Mouse (Mus musculus) G1E (cell line): ENCODE measurements at regions not wholly inside any gene's neighbourhood (a gene's known extent, or its start where the extent isn't known, plus 50 kb on each side); places are given as distances from the start of the nearest gene placed in this dataset.
"Not testable (repeated sequence)": the region's sequence is repeated elsewhere in the genome, so short reads cannot be mapped to it uniquely, and the experiment has no call there.

ENCODE experiments used
- ATAC-seq: 2 replicates; pipeline ENCODE4 v1.8.0; 2016; ENCODE audit warnings: mild to moderate bottlenecking; ENCODE audit not compliant: insufficient number of reproducible peaks, poor library complexity, low FRiP score, severe bottlenecking; ENCODE audit errors: extremely low read depth
- DNase-seq: peaks from one replicate; pipeline ENCODE4 v3.0.0; 2012; ENCODE audit warnings: low spot score
- H3K27me3 ChIP-seq: 2 replicates; pipeline ENCODE4 v1.6.1; 2012; ENCODE audit warnings: mild to moderate bottlenecking, low read length, inconsistent platforms; ENCODE audit not compliant: insufficient read depth
- H3K36me3 ChIP-seq: replicated peaks from 2 replicates; pipeline ENCODE3; 2012; ENCODE audit warnings: mild to moderate bottlenecking, inconsistent platforms
- H3K4me1 ChIP-seq: 2 replicates; pipeline ENCODE4 v1.6.1; 2012; ENCODE audit warnings: low read depth, low read length, inconsistent platforms, mixed read lengths; ENCODE audit not compliant: insufficient read depth
- H3K4me3 ChIP-seq: 2 replicates; pipeline ENCODE4 v1.5.1; 2012; ENCODE audit warnings: low read depth, mild to moderate bottlenecking, inconsistent platforms, low read length, moderate library complexity, mixed read lengths
- H3K9me3 ChIP-seq: replicated peaks from 2 replicates; pipeline ENCODE4 v1.6.1; 2012; ENCODE audit warnings: inconsistent platforms
- CTCF ChIP-seq: IDR thresholded peaks from 2 replicates; pipeline ENCODE4 v1.5.1; 2012; ENCODE audit warnings: low read depth, low read length, inconsistent platforms, mixed read lengths
- GATA1 ChIP-seq: IDR thresholded peaks from 2 replicates; pipeline ENCODE4 v1.6.1; 2012; ENCODE audit warnings: borderline replicate concordance, low read length, inconsistent platforms, mixed read lengths
- GATA2 ChIP-seq: IDR thresholded peaks from 2 replicates; pipeline ENCODE4 v1.6.1; 2012; ENCODE audit warnings: low read depth, low read length, inconsistent platforms, borderline replicate concordance
- POLR2AphosphoS5 ChIP-seq: IDR thresholded peaks from 2 replicates; pipeline ENCODE4 v1.6.1; 2012; ENCODE audit warnings: low read depth, low read length, inconsistent platforms; ENCODE audit not compliant: insufficient replicate concordance
- TAL1 ChIP-seq: conservative IDR thresholded peaks from 2 replicates; pipeline ENCODE4 v1.6.1; 2012; ENCODE audit warnings: low read depth, low read length, inconsistent platforms, mixed read lengths

DNA sequence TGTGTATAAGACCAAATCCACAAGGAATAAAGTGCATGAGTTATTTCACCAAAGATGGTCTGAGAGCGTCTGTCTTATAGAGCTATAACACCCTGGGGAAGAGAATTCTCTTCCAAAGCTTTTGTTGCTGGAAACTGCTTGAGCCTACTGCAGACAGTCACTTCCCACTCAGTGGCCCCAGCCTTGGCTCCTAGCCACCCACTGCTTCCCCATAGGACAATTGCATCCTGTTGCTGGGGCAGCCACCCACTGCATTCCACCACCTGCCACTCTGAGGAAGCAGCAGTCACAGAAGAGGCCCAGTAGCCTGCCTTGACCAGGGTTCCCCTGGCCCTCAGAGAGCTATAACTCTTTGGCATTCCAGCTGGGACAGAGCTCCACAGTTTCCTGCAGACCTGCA, 409.3 kb downstream of the Tox3 start:
- no peak overlapping the region for H3K4me3 ChIP-seq
- H3K9me3 ChIP-seq, result peaks cover 8% of the 10 kb centered on the region
- no peak for DNase-seq
- TF ChIP-seq GATA1 (no peak), CTCF (no peak), GATA2 (no peak), TAL1 (no peak), POLR2AphosphoS5 (no peak)
- H3K27me3 ChIP-seq, result no peaks in the 10 kb centered on the region
- no peaks in the 10 kb centered on the region for H3K4me1 ChIP-seq
- ATAC-seq, result no peak
- no peaks in the 10 kb centered on the region for H3K36me3 ChIP-seq

GRCm38 (mm10) chr8:89934521-89934920, 413.6 kb downstream of the Tox3 start:
- H3K4me3 ChIP-seq, result no peak overlapping the region
- TF ChIP-seq CTCF, result no peak
- TF ChIP-seq GATA1, result no peak
- no peak for TF ChIP-seq TAL1
- TF ChIP-seq POLR2AphosphoS5, result no peak
- no peaks in the 10 kb centered on the region for H3K4me1 ChIP-seq
- DNase-seq (no peak), ATAC-seq (no peak)
- H3K36me3 ChIP-seq, result no peaks in the 10 kb centered on the region
- H3K27me3 ChIP-seq, result no peaks in the 10 kb centered on the region
- H3K9me3 ChIP-seq, result peaks cover 21% of the 10 kb centered on the region

DNA sequence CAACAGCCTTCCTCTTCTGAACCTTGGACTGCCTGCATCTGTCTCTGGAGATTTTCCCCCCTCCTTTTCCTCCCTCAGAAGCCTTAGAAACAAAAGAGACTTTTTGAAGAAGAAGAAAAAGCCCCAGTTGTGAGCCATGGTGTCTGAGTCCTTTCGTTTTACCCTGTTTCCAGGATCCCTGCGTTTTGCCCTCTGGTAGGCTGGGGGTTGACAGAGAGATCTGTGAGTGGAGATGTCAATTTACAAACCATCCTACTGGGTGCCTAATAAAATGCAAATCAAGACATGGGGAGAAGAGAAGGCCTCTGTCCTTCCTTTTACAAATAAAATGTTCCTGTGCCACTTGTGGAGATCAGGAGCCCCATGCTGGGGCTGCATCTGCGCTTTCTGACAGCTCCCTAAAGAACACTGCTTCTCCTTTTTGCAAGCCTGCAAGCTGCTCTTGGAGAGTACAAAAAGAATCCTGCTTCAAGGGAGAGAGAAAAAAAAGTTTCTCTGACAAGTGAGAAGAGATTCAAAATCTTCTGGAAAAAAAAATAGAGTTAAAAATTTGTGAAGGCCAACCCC, 421.4 kb downstream of the Tox3 start:
- TF ChIP-seq CTCF (no peak), POLR2AphosphoS5 (no peak), GATA1 (no peak), TAL1 (no peak), GATA2 (no peak)
- Histone ChIP-seq H3K4me3 (no peak overlapping the region), H3K9me3 (peaks cover 4% of the 10 kb centered on the region; the same call in 1 of the 2 replicates), H3K27me3 (no peaks in the 10 kb centered on the region), H3K36me3 (no peaks in the 10 kb centered on the region), H3K4me1 (no peaks in the 10 kb centered on the region)
- no peak for DNase-seq
- ATAC-seq, result no peak

DNA sequence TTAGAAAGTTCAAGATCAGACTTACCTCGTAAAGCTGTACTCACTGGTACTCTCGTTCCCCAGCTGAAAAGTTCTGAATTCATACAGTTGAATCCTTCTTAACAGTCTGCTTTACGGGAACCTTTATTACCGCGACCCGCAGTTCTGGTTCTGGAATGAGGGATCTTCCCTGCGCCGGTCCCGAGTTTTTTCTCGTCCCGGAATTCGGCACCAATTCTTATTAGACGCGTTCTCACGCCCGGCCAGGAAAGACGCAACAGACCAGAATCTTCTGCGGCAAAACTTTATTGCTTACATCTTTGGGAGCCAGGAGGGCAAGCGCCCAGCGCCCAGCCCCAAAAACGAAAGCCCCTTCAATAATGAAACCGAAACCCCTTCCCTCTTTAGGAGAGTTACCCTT, 423.4 kb downstream of the Tox3 start:
- H3K9me3 ChIP-seq, H3K4me1 ChIP-seq, DNase-seq, H3K4me3 ChIP-seq, H3K36me3 ChIP-seq, ATAC-seq, H3K27me3 ChIP-seq: not testable (repeated sequence)

DNA sequence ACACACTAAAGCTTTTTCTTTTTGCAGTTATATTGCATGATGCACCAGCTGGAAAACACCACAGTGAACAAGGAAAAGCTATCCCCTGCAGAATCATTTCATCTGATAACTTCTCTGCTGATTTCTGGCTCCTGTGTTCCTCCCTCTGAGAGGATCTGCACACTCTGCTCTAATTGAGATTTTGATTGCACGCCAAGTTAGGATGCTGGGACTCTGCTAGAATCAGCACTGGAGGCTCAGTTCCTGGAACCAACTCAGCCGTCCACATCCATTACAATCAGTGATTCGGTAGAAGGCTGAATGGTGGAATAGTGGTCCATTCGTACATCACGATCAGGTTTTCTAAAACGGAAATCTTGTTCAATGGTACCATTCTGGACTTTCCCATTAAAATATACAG, 434.1 kb downstream of the Tox3 start:
- DNase-seq (no peak), ATAC-seq (no peak)
- H3K4me1 ChIP-seq, result no peaks in the 10 kb centered on the region
- no peaks in the 10 kb centered on the region for H3K27me3 ChIP-seq
- H3K4me3 ChIP-seq, result no peak overlapping the region
- H3K9me3 ChIP-seq, result peaks cover 10% of the 10 kb centered on the region; the same call in 1 of the 2 replicates
- TF ChIP-seq GATA2, result no peak
- no peak for TF ChIP-seq GATA1
- no peak for TF ChIP-seq POLR2AphosphoS5
- TF ChIP-seq CTCF, result no peak
- no peak for TF ChIP-seq TAL1
- no peaks in the 10 kb centered on the region for H3K36me3 ChIP-seq

GRCm38 (mm10) chr8:89906200-89906599, 441.9 kb downstream of the Tox3 start:
- no peaks in the 10 kb centered on the region for H3K36me3 ChIP-seq
- H3K9me3 ChIP-seq, result peaks cover 7% of the 10 kb centered on the region
- DNase-seq, result no peak
- no peak for ATAC-seq
- TF ChIP-seq CTCF (no peak), TAL1 (no peak), POLR2AphosphoS5 (no peak), GATA2 (no peak), GATA1 (no peak)
- H3K27me3 ChIP-seq, result no peaks in the 10 kb centered on the region
- H3K4me1 ChIP-seq, result no peaks in the 10 kb centered on the region
- H3K4me3 ChIP-seq, result no peak overlapping the region

DNA sequence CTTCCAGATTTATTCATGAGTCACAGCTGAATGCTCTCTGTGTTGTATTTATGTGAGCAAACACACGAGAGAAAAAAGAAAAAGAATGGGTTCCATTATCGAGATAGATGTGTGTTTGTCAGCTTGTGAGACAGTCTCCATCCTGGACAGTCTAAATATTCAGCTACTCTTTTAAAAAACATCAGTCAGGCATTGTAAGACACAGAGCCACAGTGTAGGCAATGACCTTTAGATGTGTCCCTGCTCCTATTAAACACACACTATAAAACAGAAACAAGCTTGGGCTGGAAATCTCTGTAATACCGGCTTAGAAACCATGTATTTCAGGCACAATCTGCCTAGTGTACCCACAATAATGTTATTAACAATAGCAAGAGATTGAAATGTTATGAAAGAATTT, 442.6 kb downstream of the Tox3 start:
- no peaks in the 10 kb centered on the region for H3K27me3 ChIP-seq
- TF ChIP-seq POLR2AphosphoS5, result no peak
- TF ChIP-seq GATA2, result no peak
- no peak for TF ChIP-seq CTCF
- TF ChIP-seq TAL1, result no peak
- H3K9me3 ChIP-seq, result peaks cover 7% of the 10 kb centered on the region
- no peak for ATAC-seq
- H3K36me3 ChIP-seq, result no peaks in the 10 kb centered on the region
- no peak for DNase-seq
- H3K4me3 ChIP-seq, result no peak overlapping the region
- no peaks in the 10 kb centered on the region for H3K4me1 ChIP-seq
